Mouse (Mus musculus): ENCODE data around the gene 1700037H04Rik.
A peak's percentile ranks its signal among the peaks of the same experiment; 100 is the strongest.

Gene 1700037H04Rik

GRCm38 (mm10) chr2:131159938-131160581 lies at the start of gene 1700037H04Rik:
TSS of gene 1700037H04Rik (minus strand) at chr2:131160081.
- peak; percentile 95 for DNase-seq (ENCODE audit: low spot score)

GRCm38 (mm10) chr2:131209125-131209795 lies 49.4 kb upstream of the 1700037H04Rik start:
- no peak for DNase-seq (ENCODE audit: low spot score)

GRCm38 (mm10) chr2:131208356-131208755 lies 48.5 kb upstream of the 1700037H04Rik start:
- no peak for DNase-seq (ENCODE audit: low spot score)

GRCm38 (mm10) chr2:131206778-131207177 lies 46.9 kb upstream of the 1700037H04Rik start, which contains the start of gene Ap5s1:
TSS of gene Ap5s1 (plus strand) at chr2:131207078.
- DNase-seq (ENCODE audit: low spot score), result no peak

GRCm38 (mm10) chr2:131205521-131206182 lies 45.8 kb upstream of the 1700037H04Rik start:
- no peak for DNase-seq (ENCODE audit: low spot score)

- peak; percentile 88 for DNase-seq (ENCODE audit: low spot score)
Observed at GRCm38 (mm10) chr2:131204410-131204981, 44.6 kb upstream of the 1700037H04Rik start.

GRCm38 (mm10) chr2:131203816-131204409 lies 44.0 kb upstream of the 1700037H04Rik start:
- no peak for DNase-seq (ENCODE audit: low spot score)

- no peak for DNase-seq (ENCODE audit: low spot score)
Observed at GRCm38 (mm10) chr2:131201262-131201661, 41.4 kb upstream of the 1700037H04Rik start.

GRCm38 (mm10) chr2:131200710-131201109 lies 40.8 kb upstream of the 1700037H04Rik start:
- DNase-seq (ENCODE audit: low spot score), result no peak

- DNase-seq (ENCODE audit: low spot score), result no peak
Observed at GRCm38 (mm10) chr2:131196606-131197316, 36.9 kb upstream of the 1700037H04Rik start.

GRCm38 (mm10) chr2:131191005-131191390 lies 31.1 kb upstream of the 1700037H04Rik start:
- DNase-seq (ENCODE audit: low spot score), result no peak

- DNase-seq (ENCODE audit: low spot score), result no peak
Observed at GRCm38 (mm10) chr2:131190344-131191004, 30.6 kb upstream of the 1700037H04Rik start.

GRCm38 (mm10) chr2:131189521-131190309 lies 29.8 kb upstream of the 1700037H04Rik start:
- no peak for DNase-seq (ENCODE audit: low spot score)

- DNase-seq (ENCODE audit: low spot score), result no peak
Observed at GRCm38 (mm10) chr2:131188311-131188710, 28.4 kb upstream of the 1700037H04Rik start.

GRCm38 (mm10) chr2:131187602-131187922 lies 27.7 kb upstream of the 1700037H04Rik start:
- no peak for DNase-seq (ENCODE audit: low spot score)

GRCm38 (mm10) chr2:131186771-131187601 lies 27.1 kb upstream of the 1700037H04Rik start, which contains the start of the genes Cdc25b and Spef1:
TSS of gene Cdc25b (plus strand) at chr2:131186949.
TSS of gene Spef1 (minus strand) at chr2:131187282.
- peak; percentile 78 for DNase-seq (ENCODE audit: low spot score)

GRCm38 (mm10) chr2:131186343-131186742 lies 26.5 kb upstream of the 1700037H04Rik start:
- DNase-seq (ENCODE audit: low spot score), result no peak

- peak; percentile 68 for DNase-seq (ENCODE audit: low spot score)
Observed at GRCm38 (mm10) chr2:131179990-131180587, 20.2 kb upstream of the 1700037H04Rik start, which contains the start of gene Cenpb. TSS of gene Cenpb (minus strand) at chr2:131180067.
